Mouse (Mus musculus): ENCODE measurements at regions not wholly inside any gene's neighbourhood (a gene's known extent, or its start where the extent isn't known, plus 50 kb on each side); places are given as distances from the start of the nearest gene placed in this dataset.
"Not testable (repeated sequence)": the region's sequence is repeated elsewhere in the genome, so short reads cannot be mapped to it uniquely, and the experiment has no call there.

DNA sequence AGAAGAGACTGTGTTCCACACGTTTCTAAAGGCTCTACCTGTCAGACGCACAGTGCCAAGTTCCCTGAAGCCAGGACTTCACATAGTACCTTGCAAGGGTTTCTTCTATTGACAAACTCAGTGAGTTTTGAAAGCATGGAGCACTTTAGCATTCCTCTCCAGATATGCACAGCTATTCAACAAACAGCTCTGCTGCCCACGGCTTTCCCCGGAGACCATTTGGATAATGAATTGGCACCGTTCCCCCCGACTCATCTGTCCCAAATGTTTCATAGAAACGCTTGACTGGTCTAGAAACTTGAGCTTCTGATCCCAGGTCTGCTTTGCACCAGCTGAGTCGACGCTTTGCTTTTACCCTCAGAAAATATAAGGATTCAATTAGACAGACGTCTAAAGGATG lies 162.2 kb upstream of the St6galnac5 start:
- WGBS: 73% methylated on average over 10 of the region's 10 CpGs
- no peak for ATAC-seq (ENCODE audit: low FRiP score, low read depth)

DNA sequence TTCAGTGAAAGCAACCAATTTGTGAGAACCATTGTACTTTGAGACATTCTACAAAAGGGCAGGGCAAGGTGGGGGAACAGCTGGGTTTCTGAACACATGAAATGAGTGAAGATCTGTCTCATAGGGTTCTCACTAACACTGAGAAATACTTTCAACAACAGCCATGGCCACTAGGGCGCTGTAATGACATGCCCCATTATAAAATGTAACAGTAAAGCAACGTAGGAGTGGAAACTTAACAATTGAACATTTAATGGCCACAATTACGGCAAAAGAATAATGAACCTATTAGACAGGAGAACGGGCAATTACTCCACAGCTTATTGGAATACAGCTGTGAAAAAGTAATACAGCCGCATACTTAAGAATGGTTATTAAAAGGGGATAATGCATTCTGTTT lies 158.9 kb upstream of the St6galnac5 start:
- Histone ChIP-seq H3K4me3 (no peak overlapping the region), H3K4me1 (no peaks in the 10 kb centered on the region), H3K27ac (no peak overlapping the region), H3K27me3 (replicated peaks) (no peaks in the 10 kb centered on the region), H3K9ac (no peak overlapping the region), H3K9me3 (no peaks in the 10 kb centered on the region), H3K4me2 (replicated peaks) (no peak overlapping the region), H3K36me3 (no peaks in the 10 kb centered on the region)
- no peak for ATAC-seq (ENCODE audit: low FRiP score, low read depth)
- WGBS: 57% methylated on average over 5 of the region's 5 CpGs

More for the DNA sequence above, 162.2 kb upstream of the St6galnac5 start:
- no peak overlapping the region for H3K9ac ChIP-seq
- no peak overlapping the region for H3K27ac ChIP-seq
- no peaks in the 10 kb centered on the region for H3K4me1 ChIP-seq
- no peak overlapping the region for H3K4me3 ChIP-seq
- H3K9me3 ChIP-seq: no peaks in the 10 kb centered on the region
- no peaks in the 10 kb centered on the region for H3K27me3 ChIP-seq (replicated peaks)
- no peaks in the 10 kb centered on the region for H3K36me3 ChIP-seq
- H3K4me2 ChIP-seq (replicated peaks): no peak overlapping the region

DNA sequence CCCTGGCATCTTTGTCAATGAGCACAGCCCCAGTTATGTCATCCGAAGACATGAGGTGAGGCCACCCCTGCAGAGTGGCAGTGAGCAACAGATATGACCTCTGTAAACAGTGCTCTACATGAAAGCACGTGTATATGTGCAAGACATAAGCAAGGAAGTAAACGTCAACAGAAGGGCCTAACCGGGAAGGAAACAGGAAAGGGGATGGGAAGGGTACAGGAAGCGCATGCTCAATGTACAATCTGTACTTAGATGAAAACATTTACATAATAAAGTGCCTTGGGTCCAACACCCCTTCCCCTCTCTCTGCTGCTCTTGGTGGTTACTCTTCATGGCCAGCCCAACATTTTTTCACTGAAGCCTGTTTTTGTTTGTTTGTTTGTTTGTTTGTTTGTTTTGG lies 143.3 kb upstream of the St6galnac5 start:
- Histone ChIP-seq H3K9ac (no peak overlapping the region), H3K27me3 (replicated peaks) (no peaks in the 10 kb centered on the region), H3K4me1 (no peaks in the 10 kb centered on the region), H3K9me3 (no peaks in the 10 kb centered on the region), H3K27ac (no peak overlapping the region), H3K36me3 (no peaks in the 10 kb centered on the region), H3K4me2 (replicated peaks) (no peak overlapping the region), H3K4me3 (no peak overlapping the region)
- ATAC-seq (ENCODE audit: low FRiP score, low read depth): no peak
- WGBS: 87% methylated on average over 5 of the region's 5 CpGs

DNA sequence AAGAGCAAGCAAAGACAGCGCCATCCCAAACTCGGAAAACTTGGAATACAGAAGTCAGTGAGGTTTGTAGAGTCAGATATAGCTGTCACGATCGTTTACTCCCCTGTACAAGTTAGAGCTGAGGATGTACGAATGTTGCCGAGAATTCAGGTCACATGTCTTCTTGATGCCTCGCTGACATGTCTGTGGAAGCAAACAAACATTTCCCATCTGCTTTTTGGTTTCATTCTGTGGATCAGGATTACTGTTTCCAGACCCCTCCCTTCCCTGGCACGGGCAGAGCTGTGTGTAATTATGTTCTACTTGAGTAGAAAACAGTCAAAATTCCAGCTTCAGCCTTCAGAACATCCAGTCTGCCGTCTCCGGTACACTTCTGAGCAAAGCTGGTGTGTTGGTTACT lies 139.9 kb upstream of the St6galnac5 start:
- WGBS: 92% methylated on average over 10 of the region's 10 CpGs
- Histone ChIP-seq H3K27ac (no peak overlapping the region), H3K4me1 (no peaks in the 10 kb centered on the region)

DNA sequence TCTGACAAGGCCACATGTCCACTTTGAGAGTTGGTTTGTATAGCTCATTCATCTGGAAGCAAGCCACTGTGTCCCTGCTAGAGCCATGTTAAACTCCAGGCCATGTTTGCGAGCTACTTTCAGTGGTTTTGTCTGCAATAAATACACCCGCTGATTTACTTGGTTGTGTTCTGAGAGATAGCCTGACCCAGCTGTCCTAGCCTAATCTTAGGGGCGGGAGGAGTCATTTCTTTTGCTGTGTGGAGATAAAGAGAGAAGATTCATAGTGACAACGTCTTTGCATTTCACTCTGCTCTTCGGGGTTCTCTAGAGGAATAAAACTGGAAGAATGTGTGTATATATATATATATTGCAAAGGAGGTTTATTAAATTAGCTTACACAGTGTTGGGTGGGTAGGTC lies 137.1 kb upstream of the St6galnac5 start:
- Histone ChIP-seq H3K36me3 (no peaks in the 10 kb centered on the region), H3K4me2 (replicated peaks) (no peak overlapping the region), H3K4me3 (no peak overlapping the region), H3K27ac (no peak overlapping the region), H3K9me3 (no peaks in the 10 kb centered on the region), H3K27me3 (replicated peaks) (no peaks in the 10 kb centered on the region), H3K9ac (no peak overlapping the region), H3K4me1 (no peaks in the 10 kb centered on the region)
- ATAC-seq (ENCODE audit: low FRiP score, low read depth): no peak
- WGBS: 86% methylated on average over 5 of the region's 5 CpGs

More for the DNA sequence above, 139.9 kb upstream of the St6galnac5 start:
- no peak overlapping the region for H3K4me3 ChIP-seq
- H3K9me3 ChIP-seq: no peaks in the 10 kb centered on the region
- no peaks in the 10 kb centered on the region for H3K27me3 ChIP-seq (replicated peaks)
- no peak overlapping the region for H3K9ac ChIP-seq
- no peaks in the 10 kb centered on the region for H3K36me3 ChIP-seq
- no peak for ATAC-seq (ENCODE audit: low FRiP score, low read depth)
- no peak overlapping the region for H3K4me2 ChIP-seq (replicated peaks)

DNA sequence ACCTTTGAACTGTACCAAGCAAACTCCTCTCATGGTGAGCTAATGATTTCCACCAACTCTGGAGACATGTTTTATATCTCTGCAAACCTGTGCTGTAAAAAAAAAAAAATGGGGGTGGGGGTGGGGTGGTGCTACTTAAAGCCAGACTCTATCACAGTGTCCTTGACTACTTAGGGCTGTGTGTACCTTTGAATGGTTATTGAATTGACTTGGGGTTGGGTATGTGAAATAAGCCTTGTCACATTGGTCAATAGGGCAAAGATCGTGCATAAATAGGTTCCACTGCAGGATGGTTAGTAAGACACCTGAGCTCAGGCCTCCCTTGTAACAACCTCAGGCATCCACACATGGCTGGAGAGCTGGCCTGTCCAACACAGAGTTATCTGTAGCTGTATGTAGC lies 136.6 kb upstream of the St6galnac5 start:
- Histone ChIP-seq H3K9ac (no peak overlapping the region), H3K27ac (no peak overlapping the region), H3K36me3 (no peaks in the 10 kb centered on the region), H3K4me2 (replicated peaks) (no peak overlapping the region), H3K9me3 (no peaks in the 10 kb centered on the region), H3K4me1 (no peaks in the 10 kb centered on the region), H3K4me3 (no peak overlapping the region), H3K27me3 (replicated peaks) (no peaks in the 10 kb centered on the region)
- WGBS: 87% methylated on average over 1 of the region's 1 CpGs
- no peak for ATAC-seq (ENCODE audit: low FRiP score, low read depth)

DNA sequence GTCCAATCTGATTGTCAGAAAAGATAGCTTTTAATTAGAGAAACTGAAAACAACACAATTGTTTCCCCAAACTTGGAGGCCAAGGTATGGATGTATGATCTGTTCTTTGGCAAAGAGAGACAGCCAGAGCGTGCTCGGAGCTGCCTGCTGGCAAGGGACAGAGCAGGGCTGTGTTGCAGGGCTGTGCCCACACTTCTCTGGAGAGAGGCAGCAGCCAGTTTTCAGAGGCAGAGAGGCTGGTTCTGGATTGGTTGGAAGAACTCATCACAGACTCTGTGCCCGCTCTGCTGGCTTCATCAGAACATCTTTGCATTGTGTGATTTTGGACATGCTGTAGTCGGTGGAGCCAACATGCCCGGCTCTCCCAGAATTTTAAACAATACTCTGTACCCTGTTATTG lies 123.5 kb upstream of the St6galnac5 start:
- H3K9ac ChIP-seq: no peak overlapping the region
- no peak for ATAC-seq (ENCODE audit: low FRiP score, low read depth)
- no peaks in the 10 kb centered on the region for H3K4me1 ChIP-seq
- H3K4me2 ChIP-seq (replicated peaks): no peak overlapping the region
- H3K27ac ChIP-seq: no peak overlapping the region
- H3K4me3 ChIP-seq: no peak overlapping the region
- no peaks in the 10 kb centered on the region for H3K27me3 ChIP-seq (replicated peaks)
- 91% methylated on average over 5 of the region's 5 CpGs for WGBS
- no peaks in the 10 kb centered on the region for H3K36me3 ChIP-seq
- H3K9me3 ChIP-seq: no peaks in the 10 kb centered on the region

DNA sequence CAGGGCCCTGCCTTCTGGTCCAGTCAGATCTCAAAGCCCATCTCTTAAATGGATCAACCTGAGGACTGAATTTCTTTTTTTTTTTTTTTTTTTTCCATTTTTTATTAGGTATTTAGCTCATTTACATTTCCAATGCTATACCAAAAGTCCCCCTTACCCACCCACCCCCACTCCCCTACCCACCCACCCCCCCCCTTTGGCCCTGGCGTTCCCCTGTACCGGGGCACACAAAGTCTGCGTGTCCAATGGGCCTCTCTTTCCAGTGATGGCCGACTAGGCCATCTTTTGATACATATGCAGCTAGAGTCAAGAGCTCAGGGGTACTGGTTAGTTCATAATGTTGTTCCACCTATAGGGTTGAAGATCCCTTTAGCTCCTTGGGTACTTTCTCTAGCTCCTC lies 108.5 kb upstream of the St6galnac5 start:
- not testable (repeated sequence) for ATAC-seq (ENCODE audit: low FRiP score, low read depth); H3K36me3 ChIP-seq
- WGBS: 91% methylated on average over 4 of the region's 4 CpGs

DNA sequence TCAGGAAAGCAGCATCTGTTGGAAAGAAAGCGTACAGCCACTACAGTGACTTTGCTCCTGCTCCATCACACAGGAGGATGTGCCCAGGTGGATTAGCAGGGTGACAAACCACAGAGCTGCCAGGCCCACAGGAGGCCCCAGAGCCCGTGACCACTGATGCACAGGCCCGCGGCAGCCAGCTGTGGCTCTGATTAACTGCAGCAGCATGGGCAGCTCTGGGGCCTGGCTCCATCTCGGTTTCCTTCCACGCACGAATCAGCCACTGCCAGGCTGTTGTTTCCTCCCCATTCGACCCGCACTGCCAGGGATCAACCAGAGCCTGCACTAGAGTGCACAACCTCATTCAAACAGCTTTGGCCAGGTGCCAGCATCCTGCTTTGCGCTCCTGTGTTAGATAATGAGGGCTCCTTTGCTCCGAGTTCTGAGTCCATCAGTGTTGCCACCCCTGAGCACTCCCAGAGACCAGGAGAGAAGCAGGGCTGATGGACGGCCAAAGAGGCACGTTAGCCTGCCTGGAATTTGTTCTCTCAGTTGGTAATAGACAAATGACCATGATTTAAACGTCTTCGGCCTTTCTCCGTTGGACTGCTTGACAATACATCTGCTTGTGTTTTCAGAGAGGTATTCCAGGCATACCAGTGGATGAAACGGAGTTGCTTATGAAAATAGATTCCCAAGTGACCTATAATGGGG lies 103.2 kb upstream of the St6galnac5 start:
- H3K9me3 ChIP-seq: no peaks in the 10 kb centered on the region
- peaks cover 29% of the 10 kb centered on the region for H3K4me1 ChIP-seq
- 0 out of 2 replicates have a peak, but pooled peaks cover 4% of the 10 kb centered on the region for H3K27me3 ChIP-seq (replicated peaks)
- peak overlapping the region; percentile 37 for H3K4me2 ChIP-seq (replicated peaks)
- H3K4me3 ChIP-seq: no peak overlapping the region
- peak overlapping the region; percentile 9; the same call in 1 of the 2 replicates for H3K27ac ChIP-seq
- no peaks in the 10 kb centered on the region for H3K36me3 ChIP-seq
- 24% methylated on average over 17 of the region's 17 CpGs for WGBS
- ATAC-seq (ENCODE audit: low FRiP score, low read depth): peak; percentile 70
- H3K9ac ChIP-seq: 0 out of 2 replicates have a peak overlapping the region, but pooled peaks have one; percentile 14

More for the DNA sequence above, 108.5 kb upstream of the St6galnac5 start:
- H3K9me3 ChIP-seq; H3K4me1 ChIP-seq; H3K9ac ChIP-seq; H3K4me3 ChIP-seq; H3K4me2 ChIP-seq (replicated peaks); H3K27ac ChIP-seq; H3K27me3 ChIP-seq (replicated peaks): not testable (repeated sequence)

DNA sequence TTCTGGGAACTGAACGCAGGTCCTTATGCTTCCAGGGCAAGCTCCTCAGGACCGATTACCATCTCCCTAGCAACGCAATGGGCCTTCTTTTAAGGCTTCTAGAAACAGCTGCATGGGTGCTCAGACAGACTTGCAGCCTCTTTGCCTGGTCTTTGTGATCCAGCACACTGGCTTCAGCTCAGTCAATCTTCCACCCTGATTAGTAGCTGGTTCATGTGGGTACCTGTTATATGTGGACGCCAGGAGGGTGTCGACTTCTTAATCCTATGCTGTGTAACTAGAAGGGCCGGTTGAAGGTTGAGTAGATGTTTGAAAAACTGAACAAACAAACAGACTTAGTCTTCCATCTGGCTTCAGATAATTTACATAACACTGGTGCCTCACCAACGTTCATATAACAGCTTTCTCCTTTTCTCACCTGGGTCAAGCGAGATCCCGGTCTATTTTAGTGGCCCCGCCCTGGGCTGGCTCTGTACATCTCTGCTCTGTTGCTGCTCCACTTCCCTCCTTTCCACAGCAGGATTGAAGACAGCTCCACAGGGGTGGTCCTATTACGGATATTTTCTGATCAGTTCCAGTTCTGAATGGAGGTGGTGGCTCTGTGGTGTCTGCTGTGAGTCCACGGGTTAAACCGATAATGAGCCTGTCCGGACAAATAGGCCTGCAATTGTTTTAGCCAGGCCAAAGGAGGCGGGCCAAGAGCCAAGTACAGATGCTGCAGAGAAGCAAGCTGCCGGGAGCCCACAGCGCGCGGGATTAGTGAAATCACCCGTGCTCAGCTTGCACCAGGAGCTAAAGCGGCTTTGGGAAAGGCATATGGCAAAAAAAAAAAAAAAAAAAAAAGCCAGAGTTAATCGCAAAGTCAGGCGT lies 102.4 kb upstream of the St6galnac5 start:
- Histone ChIP-seq H3K4me1 (peaks cover 29% of the 10 kb centered on the region), H3K4me3 (no peak overlapping the region), H3K9ac (no peak overlapping the region)

DNA sequence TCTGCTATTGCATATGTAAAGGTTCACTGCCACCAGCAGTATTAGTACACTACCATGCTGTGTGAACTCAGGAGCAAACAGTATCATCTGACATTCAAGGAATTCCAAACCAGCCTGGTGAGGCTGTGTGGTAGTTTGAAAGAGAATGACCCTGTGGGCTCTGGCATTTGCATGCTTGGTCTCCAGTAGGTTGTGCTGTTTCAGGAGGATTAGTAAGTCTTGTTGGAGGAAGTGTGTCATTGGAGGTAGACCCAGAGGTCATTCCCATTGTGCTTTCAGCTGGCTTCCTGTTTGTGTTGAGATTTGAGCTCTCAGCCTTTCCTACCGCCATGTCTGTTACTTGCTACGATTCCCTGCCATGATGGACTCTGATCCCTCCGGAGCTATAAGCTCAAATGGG lies 98.3 kb upstream of the St6galnac5 start:
- H3K9me3 ChIP-seq: no peaks in the 10 kb centered on the region
- no peaks in the 10 kb centered on the region for H3K36me3 ChIP-seq
- no peak overlapping the region for H3K4me2 ChIP-seq (replicated peaks)
- H3K27me3 ChIP-seq (replicated peaks): no peaks in the 10 kb centered on the region
- WGBS: 79% methylated on average over 3 of the region's 3 CpGs
- H3K4me1 ChIP-seq: peaks cover 20% of the 10 kb centered on the region
- H3K27ac ChIP-seq: no peak overlapping the region
- H3K9ac ChIP-seq: no peak overlapping the region
- no peak overlapping the region for H3K4me3 ChIP-seq
- ATAC-seq (ENCODE audit: low FRiP score, low read depth): no peak

More for the DNA sequence above, 102.4 kb upstream of the St6galnac5 start:
- Histone ChIP-seq H3K4me2 (replicated peaks) (peak overlapping the region; percentile 37), H3K9me3 (no peaks in the 10 kb centered on the region), H3K27me3 (replicated peaks) (0 out of 2 replicates have a peak, but pooled peaks cover 4% of the 10 kb centered on the region), H3K36me3 (no peaks in the 10 kb centered on the region), H3K27ac (no peak overlapping the region)
- WGBS: 40% methylated on average over 23 of the region's 23 CpGs
- ATAC-seq (ENCODE audit: low FRiP score, low read depth): peak; percentile 63

DNA sequence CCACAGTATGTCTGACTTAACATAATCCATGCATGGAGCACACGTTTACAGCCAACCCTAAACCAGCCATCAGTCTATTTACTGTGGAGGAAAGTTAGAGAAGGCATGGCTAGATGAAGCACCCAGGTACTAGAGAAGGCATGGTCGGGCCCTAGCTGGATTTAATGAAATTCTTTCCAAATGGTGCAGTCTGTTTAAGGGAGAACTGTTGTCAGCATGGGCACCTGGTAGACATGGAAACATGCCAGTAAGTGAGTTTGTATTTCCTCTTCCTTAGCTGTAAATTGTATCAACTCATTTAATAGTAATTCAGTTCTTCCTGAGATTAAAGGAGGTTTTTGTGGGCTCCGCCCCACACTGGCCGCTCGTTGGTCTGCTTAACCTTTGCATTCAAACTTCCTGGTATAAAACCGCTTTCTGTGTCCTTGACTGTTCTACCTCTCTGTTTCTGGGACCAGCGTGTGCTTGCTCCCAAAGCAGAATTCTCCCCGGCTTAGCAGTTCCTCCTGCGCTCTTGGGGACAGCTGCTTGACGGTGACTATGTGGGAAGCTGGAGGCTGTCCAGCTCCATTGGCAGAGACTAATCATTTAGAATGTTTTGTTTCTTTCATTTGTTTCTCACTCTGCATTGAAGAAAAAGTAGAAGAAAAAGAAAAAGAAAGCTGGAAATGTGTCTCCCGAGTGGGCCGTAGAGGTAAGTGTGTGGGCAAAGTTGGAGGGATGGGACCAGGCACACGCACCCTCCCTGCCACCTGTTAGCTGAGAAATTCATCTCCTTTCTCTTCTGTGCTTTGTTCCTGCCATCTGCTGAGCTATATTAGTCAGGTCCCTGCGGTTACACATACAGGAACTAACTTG lies 96.0 kb upstream of the St6galnac5 start:
- H3K4me1 ChIP-seq: no peaks in the 10 kb centered on the region
- no peaks in the 10 kb centered on the region for H3K27me3 ChIP-seq (replicated peaks)
- 86% methylated on average over 14 of the region's 14 CpGs for WGBS
- no peak overlapping the region for H3K4me2 ChIP-seq (replicated peaks)
- no peaks in the 10 kb centered on the region for H3K9me3 ChIP-seq
- no peak for ATAC-seq (ENCODE audit: low FRiP score, low read depth)
- no peak overlapping the region for H3K27ac ChIP-seq
- no peak overlapping the region for H3K4me3 ChIP-seq
- H3K9ac ChIP-seq: no peak overlapping the region
- H3K36me3 ChIP-seq: no peaks in the 10 kb centered on the region
